Mouse (Mus musculus) lung, adult 2 months (tissue): ENCODE data around the gene 6030408B16Rik. TPM values are rescaled to one million over a fixed set of nuclear protein-coding genes. Genes with fewer than 3 reads are reported as not detected.
"Not testable (repeated sequence)": the region's sequence is repeated elsewhere in the genome, so short reads cannot be mapped to it uniquely, and the experiment has no call there.

Experiments
- DNase-seq: peaks from one replicate; pipeline ENCODE4 v3.0.0; 2022
- H3K4me1 ChIP-seq: fragments of 200-500 bp; 2 replicates; pipeline ENCODE4 v1.6.1; 2011; ENCODE audit warnings: low read length; ENCODE audit not compliant: control insufficient read depth, insufficient read depth
- H3K4me3 ChIP-seq: fragments of 200-500 bp; replicated peaks from 2 replicates; pipeline ENCODE3; 2011; ENCODE audit warnings: low read depth, mild to moderate bottlenecking, control low read depth, low read length; ENCODE audit errors: extremely low read depth
- CTCF ChIP-seq: fragments of 200-500 bp; IDR thresholded peaks from 2 replicates; pipeline ENCODE4 v1.5.1; 2011; ENCODE audit warnings: mild to moderate bottlenecking, low read length, control low read depth; ENCODE audit not compliant: insufficient read depth
- POLR2A ChIP-seq: fragments of 200-500 bp; IDR thresholded peaks from 2 replicates; pipeline ENCODE4 v1.6.1; 2011; ENCODE audit warnings: low read depth, mild to moderate bottlenecking, control low read depth, low read length, borderline replicate concordance; ENCODE audit errors: extremely low read depth
- WGBS: fragments of 180-500 bp; shearing (Covaris S2); methylation state at CpG from one replicate; pipeline ENCODE4 v1.1.7; 2018; 5-methylcytosine and 5-hydroxymethylcytosine counted together
- polyA plus RNA-seq: library from polyadenylated mRNA; depleted of rRNA; stranded (reverse); fragments of >200 nt; gene quantifications from 2 replicates; pipeline ENCODE4 v1.2.3, GENCODE M21; 2012

6030408B16Rik gene
- polyA plus RNA-seq, 1 experiment = 35.1 TPM

GRCm38 (mm10) chr15:101317814-101318500 is 24.9 kb downstream of the 6030408B16Rik start:
- no peak overlapping the region for H3K4me3 ChIP-seq
- no peak for TF ChIP-seq POLR2A
- no peak for TF ChIP-seq CTCF
- DNase-seq = no peak
- H3K4me1 ChIP-seq = peaks cover 13% of the 10 kb centered on the region
- 42% methylated on average over 2 of the region's 2 CpGs for WGBS

DNA sequence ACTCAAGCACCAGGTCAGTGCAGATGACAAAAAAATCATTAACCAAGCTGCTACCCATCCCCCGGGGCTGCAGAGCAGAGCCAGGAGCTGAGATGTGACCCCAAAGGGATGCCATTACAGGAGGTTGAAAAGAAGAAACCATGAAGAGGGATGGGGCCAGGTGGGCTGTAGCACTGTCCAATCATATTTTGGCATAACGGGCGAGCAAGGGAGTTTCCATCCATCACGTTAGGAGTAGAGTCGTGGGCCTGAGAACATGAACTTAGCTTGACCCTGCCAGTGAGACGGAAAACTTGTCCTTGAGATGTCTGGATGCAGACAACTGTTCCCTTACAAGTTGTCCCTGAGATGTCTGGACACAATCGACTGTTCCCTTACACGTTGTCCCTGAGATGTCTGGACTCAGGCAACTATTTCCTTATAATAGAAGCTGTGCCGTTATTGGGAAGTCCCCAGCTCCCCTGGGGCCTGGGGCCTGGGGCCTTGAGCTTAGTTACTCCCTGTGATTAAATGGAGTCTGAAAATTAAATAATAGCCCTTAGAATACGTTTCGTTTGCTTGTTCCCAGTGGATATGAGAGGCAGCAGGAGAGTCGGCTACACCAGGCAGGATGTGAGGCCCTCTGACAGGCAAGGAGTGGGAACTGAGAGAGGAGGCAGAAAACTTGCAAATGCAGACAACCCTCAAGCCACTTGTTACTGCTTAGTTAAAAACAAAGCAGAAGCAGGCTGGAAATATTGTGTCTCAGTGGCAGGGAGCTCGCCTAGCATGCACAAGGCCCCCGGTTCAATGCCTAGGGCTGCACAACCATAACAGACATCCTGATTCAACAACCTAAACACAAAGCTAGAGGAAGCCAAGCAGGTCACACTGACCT is 26.1 kb downstream of the 6030408B16Rik start:
- DNase-seq = no peak

DNA sequence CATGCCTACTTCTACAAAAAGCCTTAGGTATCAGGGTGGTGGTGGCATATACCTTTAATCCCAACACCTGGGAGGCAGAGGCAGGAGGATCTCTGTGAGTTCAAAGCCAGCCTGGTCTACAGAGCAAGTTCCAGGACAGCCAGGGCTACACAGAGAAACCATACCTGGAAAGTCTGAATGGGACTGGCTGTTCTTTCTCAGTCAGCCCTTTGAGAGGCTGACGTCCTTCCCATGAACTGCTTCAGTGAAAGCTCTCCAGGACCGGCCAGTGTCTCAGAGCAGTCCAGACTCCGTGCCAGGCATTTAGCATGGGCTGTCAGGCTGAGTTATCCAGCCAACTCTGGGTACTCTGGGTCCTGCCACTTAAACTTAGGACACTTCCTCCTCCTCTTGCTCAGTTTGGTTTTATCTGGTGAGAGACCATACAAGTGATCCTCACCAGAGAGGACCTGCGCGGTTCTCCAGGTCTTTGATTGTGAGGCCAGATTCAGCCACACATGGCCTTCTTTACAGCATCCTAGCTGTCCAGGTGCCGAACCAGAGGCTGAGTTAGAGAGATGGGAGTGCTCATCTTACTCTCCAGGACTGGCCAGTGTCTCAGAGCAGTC is 27.1 kb downstream of the 6030408B16Rik start:
- no peak for TF ChIP-seq POLR2A
- TF ChIP-seq CTCF = no peak
- Histone ChIP-seq H3K4me1 (peaks cover 13% of the 10 kb centered on the region), H3K4me3 (no peak overlapping the region)
- WGBS = 45% methylated on average over 6 of the region's 6 CpGs
- no peak for DNase-seq

More for the DNA sequence above, 26.1 kb downstream of the 6030408B16Rik start:
- 59% methylated on average over 14 of the region's 14 CpGs for WGBS
- TF ChIP-seq CTCF (no peak), POLR2A (no peak)
- H3K4me1 ChIP-seq = peaks cover 13% of the 10 kb centered on the region
- no peak overlapping the region for H3K4me3 ChIP-seq

GRCm38 (mm10) chr15:101320618-101321041 is 27.6 kb downstream of the 6030408B16Rik start:
- WGBS = 29% methylated on average over 6 of the region's 6 CpGs
- TF ChIP-seq CTCF (no peak), POLR2A (no peak)
- DNase-seq = no peak
- Histone ChIP-seq H3K4me1 (peaks cover 13% of the 10 kb centered on the region), H3K4me3 (no peak overlapping the region)

DNA sequence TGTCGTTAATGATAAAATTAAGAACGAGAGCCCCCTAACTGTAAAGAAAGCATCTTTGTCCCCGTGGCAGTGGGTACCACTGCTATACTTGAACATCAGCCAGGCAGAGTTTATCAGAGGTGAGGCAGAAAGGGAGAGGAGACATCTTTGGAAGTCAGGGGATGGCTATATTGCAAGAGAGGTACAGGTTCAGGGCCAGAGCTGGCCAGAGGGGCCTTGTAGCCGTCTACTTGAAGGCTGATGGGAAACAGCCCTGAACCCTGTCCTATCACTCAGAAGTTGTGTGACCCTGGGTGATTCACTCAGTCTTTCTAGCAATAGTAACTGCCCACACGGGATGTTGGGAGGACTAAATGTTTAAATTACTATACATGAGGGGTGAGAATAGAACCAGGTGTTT is 28.1 kb downstream of the 6030408B16Rik start:
- DNase-seq = no peak
- no peak for TF ChIP-seq POLR2A
- no peak for TF ChIP-seq CTCF
- 28% methylated on average over 5 of the region's 5 CpGs for WGBS
- peaks cover 13% of the 10 kb centered on the region for H3K4me1 ChIP-seq
- no peak overlapping the region for H3K4me3 ChIP-seq

GRCm38 (mm10) chr15:101322106-101322505 is 29.1 kb downstream of the 6030408B16Rik start:
- TF ChIP-seq CTCF (no peak), POLR2A (no peak)
- Histone ChIP-seq H3K4me3 (no peak overlapping the region), H3K4me1 (peaks cover 12% of the 10 kb centered on the region)
- WGBS = 87% methylated on average over 5 of the region's 5 CpGs
- no peak for DNase-seq

- Histone ChIP-seq H3K4me1 (peaks cover 10% of the 10 kb centered on the region), H3K4me3 (no peak overlapping the region)
- WGBS = 96% methylated on average over 7 of the region's 7 CpGs
- no peak for TF ChIP-seq CTCF
- TF ChIP-seq POLR2A = no peak
- no peak for DNase-seq
Observed at GRCm38 (mm10) chr15:101322640-101323039, 29.6 kb downstream of the 6030408B16Rik start.

- TF ChIP-seq POLR2A (no peak), CTCF (no peak)
- WGBS = 95% methylated on average over 5 of the region's 5 CpGs
- H3K4me3 ChIP-seq = no peak overlapping the region
- no peak for DNase-seq
- H3K4me1 ChIP-seq = peaks cover 10% of the 10 kb centered on the region
Observed at GRCm38 (mm10) chr15:101323511-101323910, 30.5 kb downstream of the 6030408B16Rik start.

DNA sequence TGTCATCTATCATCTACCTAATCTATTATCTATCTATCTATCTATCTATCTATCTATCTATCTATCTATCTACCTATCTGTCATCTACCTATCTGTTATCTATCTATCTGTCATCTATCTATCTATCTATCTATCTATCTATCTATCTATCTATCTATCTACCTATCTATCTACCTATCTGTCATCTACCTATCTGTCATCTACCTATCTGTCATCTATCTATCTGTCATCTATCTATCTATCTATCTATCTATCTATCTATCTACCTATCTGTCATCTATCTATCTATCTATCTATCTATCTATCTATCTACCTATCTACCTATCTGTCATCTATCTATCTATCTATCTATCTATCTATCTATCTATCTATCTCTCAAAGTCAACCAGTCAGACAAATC is 31.4 kb downstream of the 6030408B16Rik start:
- not testable (repeated sequence) for H3K4me3 ChIP-seq, DNase-seq

More for the DNA sequence above, 31.4 kb downstream of the 6030408B16Rik start:
- H3K4me1 ChIP-seq = not testable (repeated sequence)
